ENCODE assay signal across 9 mouse cellular contexts in genomic region chr4:45795191-45795811, GRCm38 (mm10). TPM values are rescaled to one million over a fixed set of nuclear protein-coding genes. Genes with fewer than 3 reads are reported as not detected.
DNase-seq lines count a peak whose midpoint lies in the region; ATAC-seq and TF ChIP-seq lines count a peak whose summit lies in the region.
"Had no signal": no experiment of that assay in that cellular context is flagged by ENCODE, and none has a peak within 500 bp of the region (broad histone marks: within the 10 kb centered on the region; RNA-seq: fewer than 3 reads in every experiment).

No protein-coding gene starts in this region.

- peaks cover 32% of the 10 kb centered on the region for H3K4me1 ChIP-seq in E14TG2a.4 (replicated peaks; ENCODE audit: low read depth, low read length)
- peaks cover 3% of the 10 kb centered on the region; the same call in 1 of the 2 replicates for H3K4me1 ChIP-seq in brown adipose tissue, adult 24 weeks (ENCODE audit: control insufficient read depth, insufficient read depth, insufficient read length, low read length)
- H3K4me1 ChIP-seq in hindbrain, embryonic 13.5 days (replicated peaks), result peaks cover 25% of the 10 kb centered on the region
- peaks cover 23% of the 10 kb centered on the region for H3K4me1 ChIP-seq in neural tube, embryonic 15.5 days

- H3K4me2 ChIP-seq in hindbrain, embryonic 13.5 days, result peak overlapping the region; percentile 52
- peak overlapping the region; percentile 57 for H3K4me2 ChIP-seq in neural tube, embryonic 15.5 days

- peak; percentile 63 for ATAC-seq in hindbrain, embryonic 13.5 days (ENCODE audit: low FRiP score)
- peak; percentile 59 for ATAC-seq in neural tube, embryonic 15.5 days (ENCODE audit: low FRiP score)
- no peak for ATAC-seq in erythroblast, adult 5-6 weeks (replicated peaks; ENCODE audit: low FRiP score, poor library complexity, severe bottlenecking)

- under 1% methylated on average over 12 of the region's 12 CpGs for WGBS in hindbrain, embryonic 13.5 days
- under 1% methylated on average over 11 of the region's 12 CpGs for WGBS in neural tube, embryonic 15.5 days

- H3K9ac ChIP-seq in hindbrain, embryonic 13.5 days, result peak overlapping the region; percentile 51; the same call in 1 of the 2 replicates
- H3K9ac ChIP-seq in neural tube, embryonic 15.5 days (replicated peaks), result peak overlapping the region; percentile 36; the same call in 1 of the 2 replicates

- H3K27ac ChIP-seq in brown adipose tissue, adult 24 weeks (replicated peaks; ENCODE audit: low read depth, low read length), result no peak overlapping the region
- peak overlapping the region; percentile 35; the same call in 1 of the 2 replicates for H3K27ac ChIP-seq in hindbrain, embryonic 13.5 days
- peak overlapping the region; percentile 58; the same call in 1 of the 2 replicates for H3K27ac ChIP-seq in neural tube, embryonic 15.5 days (replicated peaks)

- H3K36me3 ChIP-seq in E14TG2a.4 (ENCODE audit: insufficient read depth, low read length), result no peaks in the 10 kb centered on the region
- H3K36me3 ChIP-seq in hindbrain, embryonic 13.5 days, result no peaks in the 10 kb centered on the region
- H3K36me3 ChIP-seq in neural tube, embryonic 15.5 days, result no peaks in the 10 kb centered on the region

- intact Hi-C loops in left cerebral cortex, postnatal 10 days (cut with DNase I), result no loop called here

- H3K9me3 ChIP-seq in E14TG2a.4 (ENCODE audit: low read length), result no peaks in the 10 kb centered on the region
- H3K9me3 ChIP-seq in hindbrain, embryonic 13.5 days, result no peaks in the 10 kb centered on the region
- no peaks in the 10 kb centered on the region for H3K9me3 ChIP-seq in neural tube, embryonic 15.5 days (replicated peaks)

- peak overlapping the region; percentile 35; the same call in 1 of the 2 replicates for H3K4me3 ChIP-seq in E14TG2a.4 (replicated peaks; ENCODE audit: low read length)
- peak overlapping the region; percentile 30; the same call in 1 of the 2 replicates for H3K4me3 ChIP-seq in brown adipose tissue, adult 24 weeks (ENCODE audit: insufficient read depth, low read depth, low read length)
- peak overlapping the region; percentile 24 for H3K4me3 ChIP-seq in hindbrain, embryonic 13.5 days
- H3K4me3 ChIP-seq in neural tube, embryonic 15.5 days (replicated peaks), result peak overlapping the region; percentile 25
- H3K4me3 ChIP-seq: myocyte had no signal

- no peak for TF ChIP-seq CTCF in E14TG2a.4 (conservative IDR thresholded peaks at IDR 0.05; ENCODE audit: low read length)

- H3K27me3 ChIP-seq in E14TG2a.4 (ENCODE audit: insufficient read depth, low read length), result peaks cover 17% of the 10 kb centered on the region
- H3K27me3 ChIP-seq in hindbrain, embryonic 13.5 days, result no peaks in the 10 kb centered on the region
- no peaks in the 10 kb centered on the region for H3K27me3 ChIP-seq in neural tube, embryonic 15.5 days (replicated peaks)

- DNase-seq in liver, result peak; percentile 61
- no peak for DNase-seq in layer of hippocampus, adult 18-20 months (ENCODE audit: low spot score in 2 of 2)
- no peak for DNase-seq in left cerebral cortex, postnatal 10 days (ENCODE audit: extremely low spot score in 1 of 2, low spot score in 2 of 2)

RNA-seq across cellular contexts. Expression of gene Aldh1b1, which starts 3.5 kb away (rescaled TPM):
- 0.50 and 0.79 TPM in 2 replicates for polyA plus RNA-seq in brown adipose tissue, adult 24 weeks (2012; ENCODE audit: insufficient read depth, insufficient read length, missing spikeins)
- polyA plus RNA-seq in hindbrain, embryonic 13.5 days (2015; fragmentation: Nextera tagmentation; extraction: Ambion mirVana), result 17.7 and 18.0 TPM in 2 replicates
- polyA plus RNA-seq in neural tube, embryonic 15.5 days (2015; fragmentation: Nextera tagmentation; extraction: Ambion mirVana), result 18.7 and 36.7 TPM in 2 replicates
- 1.3 TPM in 2 replicates for total RNA-seq in erythroblast, adult 5-6 weeks (2015; ENCODE audit: low replicate concordance)
- total RNA-seq in erythroblast, adult 5-6 weeks (2017; ENCODE audit: low replicate concordance), result 1.6 and 2.2 TPM in 2 replicates
- total RNA-seq in layer of hippocampus, adult 18-20 months (2021), result 1 to 10 TPM; 7.4 to 8.5 TPM
- 10 to 100 TPM; 17.7 to 18.3 TPM for total RNA-seq in left cerebral cortex, postnatal 10 days (2021)

RNA-seq across cellular contexts. Expression of gene Igfbpl1, which starts 31.4 kb away (rescaled TPM):
- not detected in 2 replicates for polyA plus RNA-seq in brown adipose tissue, adult 24 weeks (2012; ENCODE audit: insufficient read depth, insufficient read length, missing spikeins)
- polyA plus RNA-seq in hindbrain, embryonic 13.5 days (2015; fragmentation: Nextera tagmentation; extraction: Ambion mirVana), result 50.5 and 67.0 TPM in 2 replicates
- polyA plus RNA-seq in neural tube, embryonic 15.5 days (2015; fragmentation: Nextera tagmentation; extraction: Ambion mirVana), result 14.2 and 24.7 TPM in 2 replicates
- total RNA-seq in erythroblast, adult 5-6 weeks (2015; ENCODE audit: low replicate concordance), result not detected in 2 replicates
- not detected in 2 replicates for total RNA-seq in erythroblast, adult 5-6 weeks (2017; ENCODE audit: low replicate concordance)
- total RNA-seq in layer of hippocampus, adult 18-20 months (2021), result 1 to 10 TPM in 1 of 2 experiments, under 1 TPM in 1; 0.43 to 1.4 TPM
- 1 to 10 TPM; 2.6 to 2.9 TPM for total RNA-seq in left cerebral cortex, postnatal 10 days (2021)
- polyA plus RNA-seq: myocyte had no signal

RNA-seq across cellular contexts. Expression of gene Stra6l, which starts 53.2 kb away (rescaled TPM):
- not detected in 2 replicates for polyA plus RNA-seq in brown adipose tissue, adult 24 weeks (2012; ENCODE audit: insufficient read depth, insufficient read length, missing spikeins)
- 0.82 and 0.92 TPM in 2 replicates for polyA plus RNA-seq in hindbrain, embryonic 13.5 days (2015; fragmentation: Nextera tagmentation; extraction: Ambion mirVana)
- 0.50 and 1.1 TPM in 2 replicates for polyA plus RNA-seq in neural tube, embryonic 15.5 days (2015; fragmentation: Nextera tagmentation; extraction: Ambion mirVana)
- not detected in 2 replicates for total RNA-seq in erythroblast, adult 5-6 weeks (2015; ENCODE audit: low replicate concordance)
- not detected in 2 replicates for total RNA-seq in erythroblast, adult 5-6 weeks (2017; ENCODE audit: low replicate concordance)
- not detected for total RNA-seq in layer of hippocampus, adult 18-20 months (2021)
- total RNA-seq in left cerebral cortex, postnatal 10 days (2021), result not detected
- polyA plus RNA-seq: myocyte had no signal
